Mouse (Mus musculus): ENCODE data around the gene Rab40b. TPM values are rescaled to one million over a fixed set of nuclear protein-coding genes. Genes with fewer than 3 reads are reported as not detected.

The Rab40b gene
- 3.0 and 4.7 TPM in 2 replicates for polyA plus RNA-seq (2014; fragmentation: Nextera tagmentation; extraction: Ambion mirVana)

GRCm38 (mm10) chr11:121387750-121388553 lies at the start of gene Rab40b:
Rab40b (minus strand) TSS chr11:121388251.
- H3K4me3 ChIP-seq (ENCODE audit: low read depth, low read length) = peak within 1 kb of the TSS; percentile 64
- TF ChIP-seq CTCF (IDR thresholded peaks at IDR 0.05; ENCODE audit: low read depth) = no peak
- peak within 1 kb of the TSS; percentile 64 for H3K9ac ChIP-seq
- H3K27ac ChIP-seq (ENCODE audit: low read depth) = no peak within 1 kb of the TSS
- H3K4me2 ChIP-seq = peak within 1 kb of the TSS; percentile 94
- under 1% methylated on average over 61 of the region's 61 CpGs for WGBS
- DNase-seq = peak; percentile 98
- H3K27me3 ChIP-seq (ENCODE audit: insufficient read depth, low read length) = peaks cover 5% of the 10 kb centered on the region; the same call in 1 of the 2 replicates
- H3K36me3 ChIP-seq (ENCODE audit: insufficient read depth) = no peaks in the 10 kb centered on the region
- H3K9me3 ChIP-seq (ENCODE audit: low read depth, low read length) = no peaks in the 10 kb centered on the region
- H3K4me1 ChIP-seq (ENCODE audit: insufficient read depth) = no peaks in the 10 kb centered on the region
- ATAC-seq (ENCODE audit: insufficient read depth) = peak; percentile 100

DNA sequence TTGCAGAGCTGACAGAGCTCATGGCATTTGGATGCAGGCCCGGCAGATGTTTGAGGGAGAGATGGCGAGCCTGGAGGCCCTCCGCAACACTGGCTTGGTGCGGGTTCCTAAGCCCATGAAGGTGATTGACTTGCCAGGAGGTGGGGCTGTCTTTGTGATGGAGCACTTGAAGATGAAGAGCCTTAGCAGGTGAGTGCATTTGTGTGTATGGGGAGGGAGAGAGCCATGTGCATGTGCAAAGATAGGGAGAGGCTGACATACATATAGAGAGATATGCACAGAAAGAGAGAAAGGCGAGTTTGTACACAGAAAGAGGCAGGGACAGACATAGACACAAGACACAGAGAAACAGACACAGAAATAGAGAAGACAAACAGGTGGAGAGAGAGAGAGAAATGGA lies 49.2 kb upstream of the Rab40b start:
- H3K36me3 ChIP-seq (ENCODE audit: insufficient read depth) = no peaks in the 10 kb centered on the region
- TF ChIP-seq CTCF (IDR thresholded peaks at IDR 0.05; ENCODE audit: low read depth) = no peak
- no peak overlapping the region; the same call in 1 of the 2 replicates for H3K4me2 ChIP-seq
- H3K9me3 ChIP-seq (ENCODE audit: low read depth, low read length) = no peaks in the 10 kb centered on the region
- WGBS = 64% methylated on average over 5 of the region's 5 CpGs
- ATAC-seq (ENCODE audit: insufficient read depth) (no peak), DNase-seq (no peak)
- H3K4me1 ChIP-seq (ENCODE audit: insufficient read depth) = peaks cover 4% of the 10 kb centered on the region; the same call in 1 of the 2 replicates
- no peak overlapping the region for H3K4me3 ChIP-seq (ENCODE audit: low read depth, low read length)
- no peaks in the 10 kb centered on the region for H3K27me3 ChIP-seq (ENCODE audit: insufficient read depth, low read length)
- no peak overlapping the region for H3K27ac ChIP-seq (ENCODE audit: low read depth)
- H3K9ac ChIP-seq = no peak overlapping the region

DNA sequence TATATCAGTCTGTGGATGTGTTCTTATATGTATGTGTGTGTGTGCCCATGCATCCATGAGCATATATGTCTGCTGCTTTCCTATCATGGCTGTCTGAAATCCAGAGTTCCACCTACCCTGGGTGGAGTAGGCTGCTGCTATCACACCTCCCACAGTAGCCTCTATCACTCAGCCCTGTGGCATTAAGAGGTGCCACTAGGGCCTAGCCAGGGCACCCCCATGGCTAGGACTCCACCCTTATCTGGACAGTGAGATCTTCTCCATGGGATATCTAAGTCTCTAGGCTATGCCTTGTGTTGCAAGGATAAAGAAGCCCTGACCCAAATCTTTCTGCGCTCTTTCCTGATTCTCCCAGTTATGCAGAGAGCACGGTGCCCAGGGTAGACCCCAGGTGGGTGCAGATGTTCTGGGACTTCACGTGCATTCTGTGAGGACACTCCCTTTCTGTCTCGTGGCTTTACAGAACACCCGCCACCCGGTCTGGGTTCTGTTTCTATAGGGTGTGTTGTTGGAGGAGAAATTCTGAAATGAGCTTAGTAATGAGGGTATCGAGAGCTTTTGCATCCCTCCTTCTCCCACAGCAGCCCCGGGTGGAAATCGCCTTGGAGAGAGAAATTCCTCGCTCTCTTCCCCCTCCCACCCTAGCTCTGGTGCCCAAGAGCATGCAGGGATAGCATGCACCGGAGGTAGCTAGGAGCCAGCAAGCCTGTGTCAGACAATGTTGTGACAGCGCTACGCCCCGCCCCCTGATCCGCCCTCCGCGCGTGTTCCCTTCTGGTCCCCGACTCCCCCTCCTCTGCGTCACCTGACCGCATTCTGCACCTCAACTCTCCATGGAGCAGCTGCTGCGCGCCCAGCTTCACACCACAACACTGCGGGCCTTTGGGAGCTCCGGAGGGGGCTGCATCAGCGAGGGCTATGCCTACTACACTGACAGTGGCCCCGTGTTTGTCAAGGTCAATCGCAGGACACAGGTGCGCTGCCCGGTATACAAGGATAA lies 46.4 kb upstream of the Rab40b start, which contains the start of gene Fn3k:
TSS of gene Fn3k (plus strand) at position 758 of the 1,000 bp plus-strand sequence.
- Histone ChIP-seq H3K36me3 (ENCODE audit: insufficient read depth) (peaks cover 5% of the 10 kb centered on the region), H3K27me3 (ENCODE audit: insufficient read depth, low read length) (no peaks in the 10 kb centered on the region), H3K9me3 (ENCODE audit: low read depth, low read length) (no peaks in the 10 kb centered on the region), H3K4me1 (ENCODE audit: insufficient read depth) (peaks cover 4% of the 10 kb centered on the region; the same call in 1 of the 2 replicates), H3K27ac (ENCODE audit: low read depth) (peak within 1 kb of the TSS; percentile 4; the same call in 1 of the 2 replicates), H3K4me2 (peak within 1 kb of the TSS; percentile 73), H3K9ac (peak within 1 kb of the TSS; percentile 40; the same call in 1 of the 2 replicates), H3K4me3 (ENCODE audit: low read depth, low read length) (peak within 1 kb of the TSS; percentile 38)
- TF ChIP-seq CTCF (IDR thresholded peaks at IDR 0.05; ENCODE audit: low read depth) = no peak
- WGBS = 7% methylated on average over 30 of the region's 30 CpGs
- peak; percentile 91 for ATAC-seq (ENCODE audit: insufficient read depth)
- DNase-seq = peak; percentile 81

- peaks cover 11% of the 10 kb centered on the region for H3K36me3 ChIP-seq (ENCODE audit: insufficient read depth)
- H3K4me2 ChIP-seq = no peak overlapping the region; the same call in 1 of the 2 replicates
- 67% methylated on average over 4 of the region's 4 CpGs for WGBS
- peak overlapping the region; percentile 4; the same call in 1 of the 2 replicates for H3K27ac ChIP-seq (ENCODE audit: low read depth)
- no peak overlapping the region for H3K4me3 ChIP-seq (ENCODE audit: low read depth, low read length)
- DNase-seq (no peak), ATAC-seq (ENCODE audit: insufficient read depth) (peak; percentile 44; the same call in 1 of the 2 replicates)
- H3K27me3 ChIP-seq (ENCODE audit: insufficient read depth, low read length) = no peaks in the 10 kb centered on the region
- peaks cover 4% of the 10 kb centered on the region; the same call in 1 of the 2 replicates for H3K4me1 ChIP-seq (ENCODE audit: insufficient read depth)
- H3K9ac ChIP-seq = no peak overlapping the region
- no peaks in the 10 kb centered on the region for H3K9me3 ChIP-seq (ENCODE audit: low read depth, low read length)
- no peak for TF ChIP-seq CTCF (IDR thresholded peaks at IDR 0.05; ENCODE audit: low read depth)
Measured at GRCm38 (mm10) chr11:121433397-121433796, 45.3 kb upstream of the Rab40b start.

GRCm38 (mm10) chr11:121421553-121422173 lies 33.6 kb upstream of the Rab40b start:
- H3K27ac ChIP-seq (ENCODE audit: low read depth) = no peak overlapping the region
- WGBS = under 1% methylated on average over 28 of the region's 28 CpGs
- peak overlapping the region; percentile 76 for H3K4me2 ChIP-seq
- H3K9me3 ChIP-seq (ENCODE audit: low read depth, low read length) = no peaks in the 10 kb centered on the region
- peak overlapping the region; percentile 69 for H3K9ac ChIP-seq
- H3K4me3 ChIP-seq (ENCODE audit: low read depth, low read length) = peak overlapping the region; percentile 71
- TF ChIP-seq CTCF (IDR thresholded peaks at IDR 0.05; ENCODE audit: low read depth) = no peak
- ATAC-seq (ENCODE audit: insufficient read depth) = peak; percentile 60
- H3K27me3 ChIP-seq (ENCODE audit: insufficient read depth, low read length) = no peaks in the 10 kb centered on the region
- H3K4me1 ChIP-seq (ENCODE audit: insufficient read depth) = 0 out of 2 replicates have a peak, but pooled peaks cover 8% of the 10 kb centered on the region
- no peaks in the 10 kb centered on the region for H3K36me3 ChIP-seq (ENCODE audit: insufficient read depth)
- DNase-seq = peak; percentile 42
